Mouse (Mus musculus) ES-E14 (cell line): ENCODE data around the gene Prkcb. TPM values are rescaled to one million over a fixed set of nuclear protein-coding genes. Genes with fewer than 3 reads are reported as not detected.

Source experiments
- DNase-seq: peaks from one replicate; pipeline ENCODE4 v3.0.0-alpha.2; 2013; ENCODE audit warnings: low read depth, low spot score
- H3K27ac ChIP-seq: 2 replicates; pipeline ENCODE4 v1.5.1; 2012; ENCODE audit warnings: low read depth, mild to moderate bottlenecking, low read length, moderate library complexity, mixed read lengths; ENCODE audit not compliant: poor library complexity, insufficient read depth, severe bottlenecking
- H3K36me3 ChIP-seq: 2 replicates; pipeline ENCODE4 v1.6.1; 2012; ENCODE audit warnings: mild to moderate bottlenecking, low read length, moderate library complexity, mixed read lengths; ENCODE audit not compliant: control insufficient read depth, poor library complexity, insufficient read depth, severe bottlenecking
- H3K4me1 ChIP-seq, 2 experiments: fragments of 150-350 bp in 1 of 2; sonication (generic) in 1 of 2; 2 replicates each; pipeline ENCODE4 v1.6.1; 2012; ENCODE audit warnings: low read length in 2 of 2, mild to moderate bottlenecking in 1 of 2, mixed read lengths in 1 of 2; ENCODE audit not compliant: control insufficient read depth in 2 of 2, insufficient read depth in 2 of 2, poor library complexity in 1 of 2
- H3K4me3 ChIP-seq, 2 experiments: fragments of 150-350 bp in 1 of 2; sonication (generic) in 1 of 2; 2 replicates each; pipeline ENCODE4 v1.5.1; 2012; ENCODE audit warnings: low read length in 2 of 2, low read depth in 1 of 2, mild to moderate bottlenecking in 1 of 2, mixed read lengths in 1 of 2; ENCODE audit not compliant: insufficient read depth in 1 of 2, poor library complexity in 1 of 2, severe bottlenecking in 1 of 2
- H3K9ac ChIP-seq: 2 replicates; pipeline ENCODE4 v1.6.1; 2012; ENCODE audit warnings: low read depth, mild to moderate bottlenecking, low read length, mixed read lengths; ENCODE audit not compliant: poor library complexity, insufficient read depth, severe bottlenecking
- H3K9me3 ChIP-seq: fragments of 150-350 bp; sonication (generic); 2 replicates; pipeline ENCODE4 v1.6.1; 2012; ENCODE audit warnings: low read depth, mild to moderate bottlenecking, low read length; ENCODE audit not compliant: control insufficient read depth, insufficient read depth
- CHD2 ChIP-seq: IDR thresholded peaks from 2 replicates; pipeline ENCODE4 v1.6.1; 2014; ENCODE audit warnings: mild to moderate bottlenecking, low read depth, low read length, inconsistent platforms
- HCFC1 ChIP-seq: IDR thresholded peaks from 2 replicates; pipeline ENCODE4 v1.6.1; 2012; ENCODE audit warnings: low read length, inconsistent platforms, borderline replicate concordance; ENCODE audit not compliant: insufficient read depth
- MAFK ChIP-seq: IDR thresholded peaks from 2 replicates; pipeline ENCODE4 v1.6.1; 2014; ENCODE audit warnings: mild to moderate bottlenecking, low read depth, low read length, inconsistent platforms; ENCODE audit not compliant: insufficient read depth
- ZC3H11A ChIP-seq: IDR thresholded peaks from 2 replicates; pipeline ENCODE4 v1.6.1; 2012; ENCODE audit warnings: low read depth, mild to moderate bottlenecking, inconsistent platforms, low read length, borderline replicate concordance
- ZNF384 ChIP-seq: IDR thresholded peaks from 2 replicates; pipeline ENCODE4 v1.6.1; 2012; ENCODE audit warnings: low read depth, low read length, inconsistent platforms
- in situ Hi-C, 2 experiments: fragments of 600-800 bp; cut with MboI; formaldehyde crosslinking; loops; one replicate each; pipeline ENCODE4 v1.15.1; 2025; ENCODE audit warnings: low sequenced_read_pairs in 2 of 2, inconsistent platforms in 1 of 2; ENCODE audit not compliant: unreplicated experiment in 2 of 2
- total RNA-seq: library from RNA; depleted of rRNA; stranded (reverse); fragments of 300-350 nt; gene quantifications from 2 replicates; pipeline ENCODE4 v1.2.3, GENCODE M21; 2012

The Prkcb gene
- total RNA-seq, 1 experiment, result 6.1 TPM

GRCm38 (mm10) chr7:122296805-122297204, 8.3 kb downstream of the Prkcb start:
- H3K9ac ChIP-seq, result no peak overlapping the region
- no peak overlapping the region for H3K4me3 ChIP-seq
- H3K36me3 ChIP-seq, result no peaks in the 10 kb centered on the region
- TF ChIP-seq ZC3H11A (no peak), HCFC1 (no peak), ZNF384 (no peak)
- no peak overlapping the region for H3K27ac ChIP-seq
- DNase-seq, result no peak
- in situ Hi-C loops, result no loop called here
- H3K4me1 ChIP-seq, result no peaks in the 10 kb centered on the region
- no peaks in the 10 kb centered on the region for H3K9me3 ChIP-seq

DNA sequence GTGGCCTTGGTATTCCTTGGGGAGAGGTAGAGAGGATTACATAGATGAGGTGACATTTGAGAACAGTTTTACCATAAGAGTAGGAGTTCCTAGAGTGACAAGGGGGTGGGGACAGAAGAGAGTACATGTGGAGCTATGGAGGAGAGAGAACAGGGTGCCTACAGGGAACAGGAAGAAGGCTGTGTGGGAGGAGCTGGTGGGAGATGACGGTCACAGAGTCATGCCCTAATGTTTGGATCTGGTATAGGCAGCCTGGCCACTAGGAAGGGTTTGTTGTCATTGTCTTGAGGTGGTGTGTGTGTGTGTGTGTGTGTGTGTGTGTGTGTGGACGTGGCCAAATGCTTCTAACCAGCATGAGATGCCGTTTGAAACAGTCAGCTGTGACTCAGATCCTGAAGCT, 9.1 kb downstream of the Prkcb start:
- in situ Hi-C loops, result no loop called here
- H3K9ac ChIP-seq, result no peak overlapping the region
- H3K27ac ChIP-seq, result peak overlapping the region; percentile 41; the same call in 1 of the 2 replicates
- DNase-seq, result no peak
- H3K4me3 ChIP-seq, result no peak overlapping the region
- no peaks in the 10 kb centered on the region for H3K9me3 ChIP-seq
- H3K4me1 ChIP-seq, result no peaks in the 10 kb centered on the region
- TF ChIP-seq MAFK, result no peak
- TF ChIP-seq ZNF384, result no peak
- no peak for TF ChIP-seq CHD2
- no peaks in the 10 kb centered on the region for H3K36me3 ChIP-seq

GRCm38 (mm10) chr7:122298715-122299114, 10.2 kb downstream of the Prkcb start:
- H3K9ac ChIP-seq, result no peak overlapping the region
- H3K4me3 ChIP-seq, result no peak overlapping the region
- no peaks in the 10 kb centered on the region for H3K9me3 ChIP-seq
- H3K27ac ChIP-seq, result no peak overlapping the region
- no peak for DNase-seq
- in situ Hi-C loops, result no loop called here
- TF ChIP-seq CHD2 (no peak), HCFC1 (no peak), ZC3H11A (no peak), MAFK (no peak), ZNF384 (no peak)
- H3K4me1 ChIP-seq, result no peaks in the 10 kb centered on the region
- H3K36me3 ChIP-seq, result no peaks in the 10 kb centered on the region

DNA sequence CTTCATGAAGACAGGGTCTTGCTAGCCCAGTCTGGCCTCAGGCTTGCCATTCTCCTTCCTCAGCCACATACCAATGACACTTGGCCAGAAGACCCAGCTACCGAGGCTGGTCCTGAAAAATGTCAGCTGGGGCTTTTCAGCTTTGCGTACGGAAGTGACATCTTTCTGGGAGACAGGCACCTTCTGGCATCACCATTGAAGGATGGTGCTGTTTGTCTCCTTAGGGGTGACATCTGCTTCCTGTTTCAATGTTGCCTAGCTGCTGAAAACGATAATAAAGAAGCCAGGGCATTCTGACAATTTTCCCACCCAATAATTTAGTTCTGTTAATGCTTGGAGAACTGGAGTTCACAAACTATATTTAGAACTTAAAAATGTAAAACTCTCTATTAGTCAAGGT, 12.0 kb downstream of the Prkcb start:
- DNase-seq, result no peak
- H3K9me3 ChIP-seq, result no peaks in the 10 kb centered on the region
- no peaks in the 10 kb centered on the region for H3K4me1 ChIP-seq
- H3K4me3 ChIP-seq, result no peak overlapping the region
- no peak overlapping the region for H3K27ac ChIP-seq
- H3K9ac ChIP-seq, result no peak overlapping the region
- H3K36me3 ChIP-seq, result no peaks in the 10 kb centered on the region
- no peak for TF ChIP-seq ZC3H11A
- TF ChIP-seq CHD2, result no peak
- TF ChIP-seq ZNF384, result no peak
- no peak for TF ChIP-seq MAFK
- in situ Hi-C loops, result no loop called here

GRCm38 (mm10) chr7:122302538-122302937, 14.0 kb downstream of the Prkcb start:
- Histone ChIP-seq H3K9me3 (no peaks in the 10 kb centered on the region), H3K4me3 (no peak overlapping the region), H3K27ac (no peak overlapping the region), H3K4me1 (no peaks in the 10 kb centered on the region), H3K9ac (no peak overlapping the region), H3K36me3 (no peaks in the 10 kb centered on the region)
- in situ Hi-C loops, result no loop called here
- no peak for TF ChIP-seq MAFK
- TF ChIP-seq CHD2, result no peak
- TF ChIP-seq ZNF384, result no peak
- no peak for TF ChIP-seq HCFC1
- no peak for TF ChIP-seq ZC3H11A
- DNase-seq, result no peak
